Mouse (Mus musculus): Measurements from ENCODE around the gene Myo10. TPM values are rescaled to one million over a fixed set of nuclear protein-coding genes. Genes with fewer than 3 reads are reported as not detected.
A peak's percentile ranks its signal among the peaks of the same experiment; 100 is the strongest.

Myo10 gene
- total RNA-seq, 2 experiments from 2014 or later: 71.4 to 77.1 TPM

DNA sequence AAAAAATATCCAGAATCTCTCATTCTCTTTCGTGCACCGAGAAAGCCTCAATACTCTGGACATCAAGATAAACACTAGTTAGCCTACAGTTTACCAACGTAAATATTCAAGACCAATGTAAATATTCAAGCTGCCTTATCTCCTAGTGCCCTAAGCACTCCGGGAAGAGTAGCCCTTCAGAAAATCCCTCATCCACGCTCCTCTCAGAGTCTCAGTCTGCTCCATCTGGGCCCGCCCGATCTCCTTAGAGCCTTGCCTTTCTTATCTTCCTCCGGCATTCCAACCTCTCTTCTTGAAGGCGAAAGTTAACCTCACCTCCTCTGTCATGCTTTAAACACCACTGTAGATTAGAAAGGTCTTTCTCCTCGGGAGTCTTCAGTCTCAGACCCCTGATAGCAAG, 13.1 kb upstream of the Myo10 start:
- no peak for DNase-seq (ENCODE audit: low spot score in 2 of 2)

DNA sequence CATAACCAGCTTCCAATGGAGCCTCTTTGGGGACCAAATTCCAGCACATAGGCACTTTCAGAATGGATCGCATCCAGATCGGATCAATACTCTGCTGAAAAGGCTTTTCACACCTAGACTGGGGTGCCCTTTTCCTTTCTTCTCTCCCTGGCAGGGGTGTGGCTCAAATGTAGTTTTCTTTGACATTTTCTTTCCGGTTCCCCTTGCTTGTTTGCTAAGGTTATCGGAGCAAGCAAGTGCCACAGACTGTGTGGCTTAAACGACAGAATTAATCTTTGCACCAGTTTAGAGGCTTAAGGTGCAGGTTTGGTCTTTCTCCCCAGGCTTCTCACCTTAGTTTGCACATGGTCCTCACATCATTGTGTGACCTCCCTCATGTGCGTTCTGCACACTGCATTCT, 11.1 kb upstream of the Myo10 start:
- DNase-seq (ENCODE audit: low spot score in 2 of 2): no peak

DNA sequence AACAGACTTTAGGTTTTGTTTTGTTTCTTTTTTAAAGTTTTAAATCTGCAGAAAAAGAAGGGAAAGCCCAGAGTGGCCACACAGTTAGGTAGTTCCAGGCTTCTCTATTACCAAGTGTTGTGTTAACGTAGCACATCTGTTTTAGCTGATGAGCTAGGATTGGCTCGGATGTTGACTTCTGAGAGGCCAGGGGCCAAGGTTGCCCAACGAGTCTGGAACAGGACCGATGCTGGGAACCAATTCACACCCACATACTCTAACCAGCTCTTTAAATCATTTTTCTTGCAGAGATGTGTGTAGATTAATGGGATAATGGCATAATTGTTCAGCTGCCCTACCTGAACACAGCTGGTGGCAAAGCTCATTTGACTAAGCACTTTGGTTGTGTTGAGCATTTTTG, 1.8 kb upstream of the Myo10 start:
- no peak for DNase-seq (ENCODE audit: low spot score in 2 of 2)

DNA sequence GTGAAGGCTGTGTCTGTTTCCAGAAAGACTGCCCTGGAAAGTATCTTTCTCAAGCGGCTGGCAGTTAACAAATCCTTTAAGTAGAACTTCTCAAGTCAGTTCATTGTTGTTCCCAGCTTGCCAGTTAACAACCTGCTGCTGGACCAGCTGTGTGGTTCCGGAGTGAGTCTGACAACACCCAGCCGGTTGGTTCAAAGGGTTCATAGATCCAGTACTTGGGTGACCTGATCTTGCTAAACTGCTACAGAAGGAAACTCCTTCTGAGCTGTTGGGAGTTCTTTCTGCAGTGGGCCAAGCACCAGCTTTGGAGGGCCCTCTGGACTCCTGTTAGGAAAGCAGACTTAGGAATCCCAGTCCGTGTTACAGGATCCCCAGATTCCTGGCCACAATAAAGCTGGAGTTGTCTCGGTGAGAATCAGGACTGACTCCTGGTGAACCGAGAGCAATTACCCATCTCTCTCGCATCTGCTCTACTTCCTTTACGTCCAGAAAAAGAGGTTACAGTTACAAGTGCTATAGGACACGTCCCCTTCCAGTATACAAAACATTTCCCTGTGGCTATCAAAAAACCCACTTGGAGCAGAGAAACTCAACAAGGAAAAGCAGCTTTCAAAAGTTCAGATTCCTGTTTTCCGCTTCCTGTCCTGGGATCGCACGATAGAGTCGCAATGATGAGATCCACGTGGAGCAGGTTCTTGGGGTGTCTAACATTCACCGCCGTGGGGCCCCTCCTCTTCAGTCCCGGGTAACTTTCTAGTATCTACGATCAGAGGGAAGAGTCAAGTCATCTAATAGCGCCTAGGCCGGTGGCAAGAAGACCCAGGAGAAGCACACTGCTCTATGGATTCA, 750 bp upstream of the Myo10 start:
- no peak for DNase-seq (ENCODE audit: low spot score in 2 of 2)

DNA sequence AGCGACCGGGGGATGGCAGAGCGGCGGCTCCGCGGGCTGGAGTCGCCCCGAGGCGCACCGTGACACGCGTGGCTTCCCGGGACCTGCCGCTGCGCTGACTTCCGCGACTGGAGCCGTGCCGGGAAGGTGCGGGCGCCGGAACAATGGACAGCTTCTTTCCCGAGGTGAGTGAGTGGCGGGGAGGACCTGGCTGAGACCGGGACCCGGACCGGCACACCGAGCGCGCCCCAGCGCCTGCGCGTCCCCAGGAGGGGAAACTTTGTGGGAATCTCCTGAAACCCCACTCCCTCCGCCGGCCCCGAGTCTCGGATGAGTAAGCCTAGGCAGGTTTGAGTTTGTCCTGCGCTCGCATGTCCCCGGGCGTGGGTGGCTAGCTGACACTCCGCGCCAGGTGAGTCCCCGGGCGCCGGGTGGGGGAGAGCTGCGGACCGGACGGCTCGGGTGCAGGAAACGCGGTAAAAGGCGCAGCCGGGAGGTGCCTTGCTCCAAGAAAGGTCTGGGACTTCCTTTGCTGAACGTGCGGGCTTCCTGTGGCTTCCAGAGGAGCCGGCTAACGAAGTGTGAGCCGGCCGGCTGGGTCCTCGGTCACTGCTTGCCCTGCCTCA, 644 bp downstream of the Myo10 start:
- DNase-seq (ENCODE audit: low spot score in 2 of 2): peak; percentile 22 to 37

DNA sequence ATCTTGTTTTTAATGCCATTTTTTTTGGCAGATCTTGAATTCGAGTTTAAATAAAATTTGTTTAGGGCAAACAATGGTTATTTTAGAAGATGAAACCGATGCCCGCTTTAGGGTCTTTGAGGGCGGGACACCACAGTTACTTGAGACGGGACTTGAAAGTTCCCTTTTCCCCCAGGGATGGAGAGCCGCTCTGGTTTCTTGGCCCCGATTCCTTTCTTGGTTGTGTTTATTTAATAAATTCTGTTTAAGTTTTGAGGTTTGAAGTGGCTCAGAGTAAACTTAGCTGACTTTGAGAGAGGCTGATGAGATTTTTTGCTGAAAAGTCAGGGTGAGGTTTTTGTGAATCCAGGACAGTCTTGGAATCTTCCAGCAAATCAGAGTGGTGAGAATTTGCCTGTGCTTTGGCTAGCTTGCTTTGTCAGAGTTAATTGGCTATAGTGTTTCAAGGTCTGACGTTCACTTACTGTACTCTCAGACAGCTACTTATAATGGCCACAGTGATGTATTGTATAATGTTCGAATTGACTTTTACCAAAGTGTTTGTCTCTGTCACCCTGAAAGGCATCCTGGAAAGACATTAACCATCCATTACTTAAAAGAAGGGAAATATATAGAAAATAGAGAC, 1.3 kb downstream of the Myo10 start:
- DNase-seq (ENCODE audit: low spot score in 2 of 2): no peak

DNA sequence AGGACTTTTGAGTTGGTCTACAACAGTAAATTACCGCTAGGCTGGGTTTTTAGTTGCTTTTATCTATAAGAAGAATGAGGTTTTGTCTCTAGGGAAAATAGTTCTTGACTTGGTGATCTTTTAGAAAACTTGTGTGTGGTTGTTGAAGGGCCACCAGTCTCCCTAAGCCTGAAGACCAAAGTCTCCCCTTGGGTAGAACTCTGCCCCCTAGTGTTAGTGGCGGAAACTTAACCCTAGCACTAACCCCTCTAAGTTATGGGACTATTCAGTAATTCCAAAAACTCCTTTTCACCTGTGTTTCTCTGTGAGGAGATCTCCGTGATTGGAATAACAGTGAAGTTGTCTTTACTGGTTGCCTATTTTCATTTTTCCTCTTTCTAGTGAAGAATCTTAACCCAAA, 1.9 kb downstream of the Myo10 start:
- DNase-seq (ENCODE audit: low spot score in 2 of 2): no peak

DNA sequence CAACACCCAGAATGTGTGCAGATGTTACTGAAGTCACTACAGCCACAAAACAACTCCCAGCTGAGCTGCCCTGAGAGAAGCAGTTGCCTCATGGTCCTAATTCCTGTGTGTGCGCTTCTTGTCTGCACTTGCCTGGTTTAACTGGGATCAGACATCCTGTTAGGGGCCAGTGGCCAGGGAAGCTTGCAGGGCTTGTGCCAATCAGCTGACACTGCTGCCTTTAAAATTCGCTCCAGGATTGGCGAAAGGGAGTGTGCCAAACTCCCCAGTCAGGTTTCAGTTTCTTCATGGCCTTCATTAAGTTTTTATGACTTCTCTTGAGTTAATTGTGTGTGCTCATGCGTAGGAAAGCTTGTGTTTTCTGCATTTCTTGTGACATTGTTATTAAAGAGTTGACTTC, 3.1 kb downstream of the Myo10 start:
- DNase-seq (ENCODE audit: low spot score in 2 of 2): no peak

DNA sequence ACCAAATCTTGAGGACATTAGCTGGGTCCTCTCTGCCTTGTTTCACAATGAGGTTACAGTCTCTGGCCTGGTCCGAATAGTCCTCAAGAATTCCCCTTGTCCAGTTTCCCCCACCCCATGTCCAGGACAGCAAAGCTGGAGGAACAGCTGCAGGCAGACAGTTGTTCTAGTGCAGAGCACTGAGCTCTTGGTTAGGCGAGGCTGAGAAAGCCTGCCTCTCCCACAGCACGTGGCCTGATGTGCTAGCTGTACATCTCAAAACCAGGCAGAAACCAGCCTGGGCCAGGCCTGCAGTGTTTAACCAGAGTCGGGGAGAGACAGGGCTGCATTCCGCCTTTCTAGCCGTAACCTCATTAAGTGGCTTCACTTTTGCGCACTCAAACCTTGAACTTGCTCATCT, 4.7 kb downstream of the Myo10 start:
- no peak for DNase-seq (ENCODE audit: low spot score in 2 of 2)

DNA sequence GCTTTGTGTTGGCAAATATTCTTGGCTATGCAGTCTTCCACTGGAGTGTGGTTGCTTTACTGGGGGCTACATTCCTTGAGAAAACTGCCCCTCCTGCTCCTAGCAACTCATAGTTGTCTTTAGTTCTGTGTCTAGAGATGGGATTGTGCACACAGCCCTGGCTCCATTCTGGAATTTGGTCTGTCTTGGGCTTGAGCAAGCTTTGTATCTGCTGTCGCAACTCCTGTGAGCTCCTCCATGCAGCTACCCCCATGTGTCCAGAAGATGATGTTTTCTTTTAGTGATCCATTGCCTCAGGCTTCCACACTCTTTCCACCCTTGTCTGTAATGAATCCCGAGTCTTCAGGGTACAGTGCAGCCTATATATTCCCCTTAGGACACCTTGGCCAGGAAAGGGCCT, 5.9 kb downstream of the Myo10 start:
- DNase-seq (ENCODE audit: low spot score in 2 of 2): no peak

DNA sequence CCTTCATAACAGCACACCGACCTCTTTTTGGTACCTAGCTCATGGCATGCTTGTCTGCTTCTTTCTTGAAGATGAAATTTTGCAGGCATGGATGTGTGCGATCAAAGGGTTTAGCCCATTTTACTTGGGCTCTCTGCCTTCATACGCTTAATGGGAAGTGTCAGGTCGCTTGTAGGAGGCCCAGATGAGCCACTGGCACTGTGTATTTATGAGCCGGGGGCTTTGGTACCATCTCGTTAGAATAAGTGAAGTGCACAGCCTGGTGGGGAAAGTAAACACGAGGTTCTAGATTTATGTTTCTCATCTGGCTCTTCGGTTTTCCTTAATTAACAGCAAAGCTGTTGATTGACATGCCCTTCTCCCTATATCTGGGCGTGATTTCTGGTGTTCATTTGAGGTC, 8.4 kb downstream of the Myo10 start:
- DNase-seq (ENCODE audit: low spot score in 2 of 2): no peak

DNA sequence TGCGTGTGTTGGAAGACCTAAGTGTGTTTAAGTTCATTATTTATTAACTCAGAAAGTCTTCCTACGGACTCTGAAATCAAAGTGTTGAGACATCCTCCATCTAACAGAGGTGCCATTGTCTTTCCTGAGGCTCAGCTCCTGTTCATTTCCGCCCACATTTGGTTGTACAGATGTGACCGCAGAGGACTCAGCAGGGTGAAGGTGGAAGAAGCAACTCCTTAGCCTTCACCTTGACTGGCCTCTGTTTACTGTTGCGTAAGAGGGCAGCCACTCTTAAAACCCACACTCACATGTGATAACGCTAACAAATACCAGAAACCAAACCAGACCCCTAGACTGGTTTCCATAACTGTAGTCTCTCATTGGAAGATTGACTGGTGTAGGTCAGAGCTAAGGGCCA, 9.0 kb downstream of the Myo10 start:
- no peak for DNase-seq (ENCODE audit: low spot score in 2 of 2)

DNA sequence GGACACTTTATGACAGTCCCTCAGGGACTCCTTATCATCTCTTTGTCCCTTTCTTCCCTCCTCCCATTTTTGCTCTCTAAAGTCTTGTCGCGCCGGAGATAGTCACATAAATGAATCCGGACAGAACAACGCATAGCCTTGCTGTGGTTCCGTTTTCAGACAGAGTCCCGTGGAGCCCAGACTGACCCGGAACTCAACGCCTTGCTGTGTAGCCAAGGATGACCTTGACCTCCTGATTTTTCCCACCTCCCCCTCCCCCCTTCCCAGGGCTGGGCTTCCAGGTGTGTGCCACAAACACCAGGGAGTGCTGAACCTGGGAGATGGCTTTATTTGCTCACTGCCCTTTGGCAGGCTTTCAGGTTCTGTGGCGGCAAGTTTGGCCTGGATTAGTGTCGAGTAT, 10.6 kb downstream of the Myo10 start:
- DNase-seq (ENCODE audit: low spot score in 2 of 2): no peak

DNA sequence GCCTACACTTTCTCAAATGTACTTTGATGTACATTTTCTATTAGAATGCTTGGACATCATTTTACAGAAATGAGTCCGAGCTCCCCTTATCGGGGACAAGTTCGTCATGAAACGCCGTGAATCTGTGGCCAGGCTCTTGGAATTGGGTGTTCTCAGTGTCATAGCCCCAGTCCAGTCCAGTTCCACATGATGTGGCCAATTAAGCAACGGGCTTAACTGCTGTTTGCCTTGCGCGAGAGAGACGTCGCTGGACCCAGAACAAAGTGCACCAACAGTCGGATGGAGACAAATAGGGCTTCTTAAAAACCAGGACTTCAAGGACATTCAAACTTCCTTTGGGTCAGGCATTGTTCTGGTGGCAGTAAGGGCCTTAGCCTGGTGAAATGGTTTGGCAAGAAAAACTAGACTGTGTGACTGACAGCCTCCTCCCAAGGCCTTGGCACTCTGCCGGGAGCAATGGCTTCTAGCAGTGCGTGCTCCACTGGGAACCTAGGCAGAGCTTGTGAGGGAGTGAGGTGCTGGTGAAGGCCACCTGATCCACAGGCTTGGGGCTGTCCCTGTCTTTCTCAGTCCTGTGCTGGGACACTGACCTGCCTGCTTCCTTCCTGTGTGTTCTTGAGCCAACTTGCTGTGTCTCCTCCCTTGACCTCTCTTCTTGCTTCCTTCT, 11.5 kb downstream of the Myo10 start:
- no peak for DNase-seq (ENCODE audit: low spot score in 2 of 2)

DNA sequence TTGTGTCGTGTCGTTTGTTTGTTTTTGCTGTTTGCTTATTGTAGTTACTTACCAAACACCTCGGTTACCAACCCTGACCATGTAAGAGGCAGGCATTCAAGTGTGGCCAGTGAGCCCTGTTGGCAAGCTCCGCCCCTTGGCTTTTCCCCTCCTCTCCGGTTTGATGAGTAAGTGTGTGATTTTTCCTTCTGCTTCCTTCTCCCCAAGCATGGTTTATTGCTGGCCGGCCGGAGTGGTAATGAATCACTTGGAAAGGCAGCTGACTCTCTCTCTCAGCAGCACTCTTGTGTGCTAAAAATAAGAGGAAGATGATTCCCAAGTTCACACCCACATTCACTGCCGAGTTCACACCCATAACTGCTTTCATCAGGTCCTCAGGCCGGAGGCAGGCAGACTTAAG, 15.4 kb downstream of the Myo10 start:
- DNase-seq (ENCODE audit: low spot score in 2 of 2): no peak

DNA sequence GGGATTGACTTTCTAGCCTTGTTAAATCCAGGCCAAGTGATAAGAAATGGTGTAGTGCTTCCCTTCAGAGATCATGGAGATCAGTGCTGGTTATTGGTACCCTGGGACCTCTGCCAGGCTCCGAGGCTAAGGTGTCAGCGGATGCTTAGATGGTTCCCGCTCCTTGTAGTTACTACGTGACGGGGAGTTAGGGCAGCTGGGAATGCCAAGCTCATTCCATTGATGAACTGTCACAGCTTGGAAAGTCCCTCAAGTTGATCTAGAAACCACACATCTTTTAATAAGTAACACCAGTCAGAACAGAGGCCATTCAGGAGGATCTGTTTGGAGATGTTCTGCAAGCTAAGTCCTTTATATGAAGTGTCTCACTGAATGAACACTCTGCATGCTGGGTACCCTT, 16.9 kb downstream of the Myo10 start:
- DNase-seq (ENCODE audit: low spot score in 2 of 2): no peak

DNA sequence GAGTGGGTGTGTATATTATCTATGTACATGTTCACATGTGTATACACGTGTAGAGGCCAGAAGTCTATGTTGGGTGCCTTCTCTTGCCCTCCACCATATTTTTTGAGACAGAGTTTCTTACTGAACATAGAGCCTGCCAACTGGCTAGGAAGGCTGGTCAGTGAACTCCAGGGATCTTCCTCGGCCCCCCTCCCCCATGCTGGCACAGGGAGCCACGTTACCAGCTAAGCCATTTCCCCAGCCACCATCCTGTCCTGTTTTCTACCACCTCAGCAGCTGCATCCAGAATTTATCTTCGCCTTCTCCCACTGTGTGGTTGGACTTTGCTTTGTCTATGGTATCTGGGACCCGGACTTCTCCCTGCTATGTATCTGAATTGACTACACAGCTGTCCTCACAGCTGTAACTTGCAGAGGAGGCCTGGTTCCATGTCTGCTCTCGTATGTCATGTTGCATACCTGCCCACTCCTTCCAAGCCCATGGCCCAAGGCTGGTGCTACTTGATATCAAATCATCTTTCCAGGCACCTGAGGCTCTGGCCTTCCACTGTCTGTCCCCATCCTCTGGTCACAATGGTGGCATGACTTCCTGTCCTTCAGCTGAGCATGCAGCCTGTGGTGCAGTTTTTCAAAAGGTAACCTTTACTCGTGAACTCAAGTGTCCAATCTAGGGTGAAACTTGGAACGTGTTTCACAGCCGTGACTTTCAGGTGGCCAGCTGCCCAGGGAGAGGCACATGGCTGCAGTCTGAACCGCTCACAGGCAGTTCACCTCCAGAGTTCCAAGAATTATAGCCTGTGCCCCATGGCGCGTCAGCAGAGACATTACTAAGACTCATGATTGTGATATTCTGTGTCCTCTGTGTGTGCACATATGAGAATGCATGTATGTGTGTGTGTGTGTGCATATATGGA, 18.8 kb downstream of the Myo10 start:
- no peak for DNase-seq (ENCODE audit: low spot score in 2 of 2)

DNA sequence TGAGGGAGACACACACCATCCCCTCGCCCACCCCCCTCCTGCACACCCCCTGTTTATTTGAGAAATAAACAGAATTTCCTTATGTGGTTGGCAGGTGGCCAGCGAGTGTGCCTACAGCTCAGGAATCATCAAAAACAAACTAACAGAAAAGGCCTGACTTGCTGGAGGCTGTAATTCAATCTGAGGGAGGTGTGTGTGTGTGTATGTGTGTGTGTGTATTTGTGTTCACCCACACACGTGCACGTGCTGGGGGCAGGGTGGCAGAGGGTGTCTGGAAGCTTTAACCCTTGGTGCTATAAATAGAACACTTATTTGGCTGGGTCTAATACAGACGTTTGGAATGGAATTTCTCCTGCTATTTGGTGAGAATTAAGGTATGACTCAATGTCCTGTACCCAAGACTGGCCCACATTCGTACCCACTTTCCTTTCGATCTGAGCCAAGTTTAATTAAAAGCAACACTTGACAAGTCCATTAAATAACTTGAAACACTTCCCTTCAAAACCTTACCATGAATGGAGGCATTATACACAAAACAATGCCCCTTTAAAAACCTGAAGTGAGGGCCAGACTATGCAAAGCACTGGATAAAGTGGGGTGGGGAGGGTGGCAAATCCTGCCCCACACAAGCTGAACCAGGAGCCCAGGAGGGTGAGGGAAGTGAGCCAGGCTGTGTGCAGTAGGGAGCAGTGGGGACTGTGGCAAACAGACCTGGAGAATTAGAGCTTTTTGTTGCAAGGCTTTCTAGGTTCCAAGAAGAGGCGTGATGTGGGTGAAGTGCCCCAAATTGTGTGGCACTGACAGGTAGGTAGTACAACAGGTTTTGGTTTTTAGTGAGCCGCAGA, 20.1 kb downstream of the Myo10 start:
- DNase-seq (ENCODE audit: low spot score in 2 of 2): no peak

DNA sequence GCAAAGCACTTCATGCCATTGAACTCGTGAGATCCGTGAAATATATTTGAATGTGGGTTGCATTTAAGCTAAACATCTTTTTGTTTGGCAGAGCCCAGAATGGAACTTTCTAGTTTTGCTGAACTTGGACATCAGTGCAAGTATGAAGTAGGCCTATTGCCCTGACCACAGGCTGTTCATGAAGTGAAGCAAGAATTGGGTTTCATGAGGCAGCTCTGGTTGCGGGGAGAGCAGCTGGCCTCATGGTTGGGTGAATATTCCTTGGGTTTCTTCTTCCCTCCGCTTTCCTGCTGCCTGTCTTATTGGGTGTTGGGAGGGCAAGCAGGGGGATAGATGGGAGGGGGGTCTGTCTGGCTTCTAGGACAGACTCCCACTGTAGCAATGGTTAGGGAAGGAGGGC, 23.5 kb downstream of the Myo10 start:
- no peak for DNase-seq (ENCODE audit: low spot score in 2 of 2)

DNA sequence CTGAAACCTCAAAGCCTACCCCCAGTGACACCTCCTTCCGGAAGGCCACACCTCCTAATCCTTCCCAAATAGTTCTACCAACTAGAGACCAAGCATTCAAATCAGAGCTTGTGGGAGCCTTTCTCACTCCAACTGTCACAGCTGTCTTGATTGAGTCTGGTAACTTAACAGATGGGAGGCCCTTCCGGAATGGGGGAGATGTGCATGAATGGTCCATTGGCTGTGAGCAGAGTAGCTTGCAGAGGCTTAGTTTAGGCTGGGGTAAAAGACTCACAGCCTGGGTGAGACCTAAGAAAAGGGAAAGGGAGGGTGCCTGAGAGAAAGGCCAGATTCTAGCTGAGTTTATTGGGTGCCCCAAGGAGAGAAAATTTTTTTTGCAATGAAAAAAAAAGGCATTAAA, 26.0 kb downstream of the Myo10 start:
- DNase-seq (ENCODE audit: low spot score in 2 of 2): no peak
